Mouse (Mus musculus) liver, embryonic 11.5 days (tissue): Measurements from ENCODE around the gene Smim24. TPM values are rescaled to one million over a fixed set of nuclear protein-coding genes. Genes with fewer than 3 reads are reported as not detected.

Source experiments
- ATAC-seq: fragments of 200-750 bp; cut with Nextera tagmentation; replicated peaks from 2 replicates; pipeline ENCODE4 v1.8.0; 2017; ENCODE audit warnings: moderate number of reproducible peaks, mild to moderate bottlenecking, moderate TSS enrichment, moderate library complexity; ENCODE audit not compliant: low FRiP score
- DNase-seq: peaks from one replicate; pipeline ENCODE4 v3.0.0-alpha.2; 2017; ENCODE audit warnings: low spot score
- H3K27ac ChIP-seq: fragments of 300-500 bp; sonication (generic); 2 replicates; pipeline ENCODE4 v1.5.1; 2014; ENCODE audit warnings: mild to moderate bottlenecking, low read depth, low read length, control low read depth
- H3K27me3 ChIP-seq: fragments of 300-500 bp; sonication (generic); replicated peaks from 2 replicates; pipeline ENCODE4 v1.6.1; 2014; ENCODE audit warnings: low read length, mixed read lengths; ENCODE audit not compliant: control insufficient read depth, insufficient read depth
- H3K36me3 ChIP-seq: fragments of 300-500 bp; sonication (generic); 2 replicates; pipeline ENCODE4 v1.6.1; 2014; ENCODE audit warnings: mild to moderate bottlenecking, low read length, moderate library complexity, mixed read lengths; ENCODE audit not compliant: control insufficient read depth, insufficient read depth
- H3K4me1 ChIP-seq: fragments of 300-500 bp; sonication (generic); replicated peaks from 2 replicates; pipeline ENCODE4 v1.6.1; 2014; ENCODE audit warnings: low read length, mixed read lengths; ENCODE audit not compliant: control insufficient read depth, insufficient read depth
- H3K4me2 ChIP-seq: fragments of 300-500 bp; sonication (generic); 2 replicates; pipeline ENCODE4 v1.6.1; 2014; ENCODE audit warnings: mild to moderate bottlenecking, control low read depth, moderate library complexity
- H3K4me3 ChIP-seq: fragments of 300-500 bp; sonication (generic); 2 replicates; pipeline ENCODE4 v1.5.1; 2014; ENCODE audit warnings: low read depth, low read length, control low read depth
- H3K9ac ChIP-seq: fragments of 300-500 bp; sonication (generic); 2 replicates; pipeline ENCODE4 v1.6.1; 2014; ENCODE audit warnings: low read depth, low read length, control low read depth
- H3K9me3 ChIP-seq: fragments of 300-500 bp; sonication (generic); 2 replicates; pipeline ENCODE4 v1.6.1; 2016; ENCODE audit warnings: low read length, inconsistent platforms, mixed read lengths; ENCODE audit not compliant: control insufficient read depth
- WGBS: fragments of 180-500 bp; shearing (Covaris S2); extraction: QIAGEN DNeasy Blood & Tissue Kit; methylation state at CpG from one replicate; pipeline ENCODE4 v1.1.7; 2014; 5-methylcytosine and 5-hydroxymethylcytosine counted together
- polyA plus RNA-seq: library from polyadenylated mRNA; unstranded; fragments of >200 nt; fragmentation: Nextera tagmentation; extraction: Ambion mirVana; gene quantifications from 2 replicates; pipeline ENCODE4 v1.2.1, GENCODE M21; 2014

Gene Smim24
- polyA plus RNA-seq, result 3.8 and 4.5 TPM in 2 replicates

- peaks cover 26% of the 10 kb centered on the region for H3K4me1 ChIP-seq
- no peaks in the 10 kb centered on the region for H3K27me3 ChIP-seq
- no peak within 1 kb of the TSS; the same call in 1 of the 2 replicates for H3K27ac ChIP-seq
- DNase-seq, result no peak
- WGBS, result 51% methylated on average over 14 of the region's 14 CpGs
- peak within 1 kb of the TSS; percentile 11 for H3K9ac ChIP-seq
- H3K9me3 ChIP-seq, result no peaks in the 10 kb centered on the region
- H3K36me3 ChIP-seq, result peaks cover 9% of the 10 kb centered on the region
- H3K4me3 ChIP-seq, result peak within 1 kb of the TSS; percentile 15
- no peak for ATAC-seq
- H3K4me2 ChIP-seq, result peak within 1 kb of the TSS; percentile 43
Measured at GRCm38 (mm10) chr10:81392781-81393185, at the start of gene Smim24. Smim24 (plus strand) TSS chr10:81393051.

GRCm38 (mm10) chr10:81344421-81345161 is 48.3 kb upstream of the Smim24 start:
- Histone ChIP-seq H3K9ac (no peak overlapping the region), H3K4me3 (no peak overlapping the region), H3K4me1 (peaks cover 45% of the 10 kb centered on the region), H3K4me2 (no peak overlapping the region), H3K9me3 (no peaks in the 10 kb centered on the region), H3K27me3 (peaks cover 31% of the 10 kb centered on the region), H3K27ac (no peak overlapping the region), H3K36me3 (peaks cover 4% of the 10 kb centered on the region; the same call in 1 of the 2 replicates)
- DNase-seq (no peak), ATAC-seq (no peak)
- 49% methylated on average over 8 of the region's 8 CpGs for WGBS

- Histone ChIP-seq H3K9me3 (no peaks in the 10 kb centered on the region), H3K4me3 (no peak overlapping the region), H3K27ac (no peak overlapping the region), H3K36me3 (peaks cover 4% of the 10 kb centered on the region; the same call in 1 of the 2 replicates), H3K4me2 (no peak overlapping the region), H3K4me1 (peaks cover 47% of the 10 kb centered on the region), H3K9ac (no peak overlapping the region), H3K27me3 (peaks cover 31% of the 10 kb centered on the region)
- ATAC-seq, result no peak
- WGBS, result 73% methylated on average over 4 of the region's 4 CpGs
- DNase-seq, result no peak
Measured at GRCm38 (mm10) chr10:81345162-81345534, 47.7 kb upstream of the Smim24 start.

- no peak overlapping the region for H3K27ac ChIP-seq
- peak overlapping the region; percentile 69 for H3K4me2 ChIP-seq
- H3K27me3 ChIP-seq, result peaks cover 27% of the 10 kb centered on the region
- 9% methylated on average over 55 of the region's 55 CpGs for WGBS
- peak overlapping the region; percentile 35 for H3K4me3 ChIP-seq
- ATAC-seq (peak; percentile 8; the same call in 1 of the 2 replicates), DNase-seq (peak; percentile 80)
- H3K9me3 ChIP-seq, result no peaks in the 10 kb centered on the region
- H3K4me1 ChIP-seq, result peaks cover 43% of the 10 kb centered on the region
- H3K36me3 ChIP-seq, result peaks cover 4% of the 10 kb centered on the region; the same call in 1 of the 2 replicates
- H3K9ac ChIP-seq, result peak overlapping the region; percentile 7
Measured at GRCm38 (mm10) chr10:81346453-81347067, 46.3 kb upstream of the Smim24 start.

GRCm38 (mm10) chr10:81349146-81349545 is 43.7 kb upstream of the Smim24 start:
- 4% methylated on average over 12 of the region's 12 CpGs for WGBS
- peaks cover 4% of the 10 kb centered on the region; the same call in 1 of the 2 replicates for H3K36me3 ChIP-seq
- H3K9ac ChIP-seq, result peak overlapping the region; percentile 84
- peaks cover 2% of the 10 kb centered on the region; the same call in 1 of the 2 replicates for H3K27me3 ChIP-seq
- peak overlapping the region; percentile 96 for H3K4me2 ChIP-seq
- H3K4me3 ChIP-seq, result peak overlapping the region; percentile 86
- ATAC-seq (peak; percentile 53), DNase-seq (no peak)
- H3K9me3 ChIP-seq, result no peaks in the 10 kb centered on the region
- peak overlapping the region; percentile 87 for H3K27ac ChIP-seq
- peaks cover 56% of the 10 kb centered on the region for H3K4me1 ChIP-seq

GRCm38 (mm10) chr10:81349961-81350350 is 42.9 kb upstream of the Smim24 start:
- Histone ChIP-seq H3K27me3 (0 out of 2 replicates have a peak, but pooled peaks cover 2% of the 10 kb centered on the region), H3K27ac (peak overlapping the region; percentile 87), H3K36me3 (peaks cover 4% of the 10 kb centered on the region; the same call in 1 of the 2 replicates), H3K9ac (peak overlapping the region; percentile 84), H3K4me2 (peak overlapping the region; percentile 96), H3K4me3 (peak overlapping the region; percentile 86), H3K9me3 (no peaks in the 10 kb centered on the region), H3K4me1 (peaks cover 63% of the 10 kb centered on the region)
- DNase-seq, result no peak
- WGBS, result under 1% methylated on average over 29 of the region's 29 CpGs
- no peak; the same call in 1 of the 2 replicates for ATAC-seq

GRCm38 (mm10) chr10:81350351-81351063 is 42.3 kb upstream of the Smim24 start, which contains the start of gene Hmg20b:
Hmg20b (minus strand) TSS chr10:81350480.
- peak; percentile 88 for ATAC-seq
- no peaks in the 10 kb centered on the region for H3K9me3 ChIP-seq
- H3K27me3 ChIP-seq, result 0 out of 2 replicates have a peak, but pooled peaks cover 2% of the 10 kb centered on the region
- peaks cover 67% of the 10 kb centered on the region for H3K4me1 ChIP-seq
- WGBS, result 1% methylated on average over 54 of the region's 54 CpGs
- peak; percentile 98 for DNase-seq
- H3K9ac ChIP-seq, result peak within 1 kb of the TSS; percentile 84
- H3K4me2 ChIP-seq, result peak within 1 kb of the TSS; percentile 96
- peak within 1 kb of the TSS; percentile 87 for H3K27ac ChIP-seq
- peak within 1 kb of the TSS; percentile 86 for H3K4me3 ChIP-seq
- peaks cover 4% of the 10 kb centered on the region; the same call in 1 of the 2 replicates for H3K36me3 ChIP-seq

- Histone ChIP-seq H3K36me3 (peaks cover 4% of the 10 kb centered on the region; the same call in 1 of the 2 replicates), H3K4me3 (peak overlapping the region; percentile 26), H3K4me2 (peak overlapping the region; percentile 62), H3K27ac (peak overlapping the region; percentile 69), H3K9ac (peak overlapping the region; percentile 53), H3K27me3 (no peaks in the 10 kb centered on the region), H3K9me3 (no peaks in the 10 kb centered on the region), H3K4me1 (peaks cover 70% of the 10 kb centered on the region)
- WGBS, result 10% methylated on average over 9 of the region's 9 CpGs
- DNase-seq (no peak), ATAC-seq (peak; percentile 32)
Measured at GRCm38 (mm10) chr10:81351678-81352291, 41.1 kb upstream of the Smim24 start.
